Mouse (Mus musculus) lung, embryonic 16.5 days (tissue): ENCODE data around the gene Smim24. TPM values are rescaled to one million over a fixed set of nuclear protein-coding genes. Genes with fewer than 3 reads are reported as not detected.

Experiments used
- ATAC-seq: fragments of 200-750 bp; cut with Nextera tagmentation; 2 replicates; pipeline ENCODE4 v1.8.0; 2017; ENCODE audit warnings: low read depth, mild to moderate bottlenecking, moderate library complexity
- H3K27ac ChIP-seq: fragments of 300-500 bp; sonication (generic); 2 replicates; pipeline ENCODE4 v1.5.1; 2014; ENCODE audit warnings: mild to moderate bottlenecking, control low read depth, low read length
- H3K27me3 ChIP-seq: fragments of 300-500 bp; sonication (generic); 2 replicates; pipeline ENCODE4 v1.6.1; 2014; ENCODE audit warnings: low read depth, low read length, mixed read lengths; ENCODE audit not compliant: control insufficient read depth, insufficient read depth
- H3K36me3 ChIP-seq: fragments of 300-500 bp; sonication (generic); 2 replicates; pipeline ENCODE4 v1.6.1; 2014; ENCODE audit warnings: low read length; ENCODE audit not compliant: control insufficient read depth, insufficient read depth
- H3K4me1 ChIP-seq: fragments of 300-500 bp; sonication (generic); replicated peaks from 2 replicates; pipeline ENCODE4 v1.6.1; 2014; ENCODE audit warnings: low read length, mixed read lengths; ENCODE audit not compliant: control insufficient read depth, insufficient read depth
- H3K4me2 ChIP-seq: fragments of 300-500 bp; sonication (generic); 2 replicates; pipeline ENCODE4 v1.6.1; 2014; ENCODE audit warnings: low read depth, low read length, control low read depth
- H3K4me3 ChIP-seq: fragments of 300-500 bp; sonication (generic); 2 replicates; pipeline ENCODE4 v1.5.1; 2014; ENCODE audit warnings: mild to moderate bottlenecking, low read length, control low read depth
- H3K9ac ChIP-seq: fragments of 300-500 bp; sonication (generic); 2 replicates; pipeline ENCODE4 v1.6.1; 2014; ENCODE audit warnings: low read length, control low read depth
- H3K9me3 ChIP-seq: fragments of 300-500 bp; sonication (generic); 2 replicates; pipeline ENCODE4 v1.6.1; 2016; ENCODE audit warnings: low read length; ENCODE audit not compliant: control insufficient read depth
- WGBS: fragments of 180-500 bp; shearing (Covaris S2); extraction: QIAGEN DNeasy Blood & Tissue Kit; methylation state at CpG from one replicate; pipeline ENCODE4 v1.1.7; 2014; 5-methylcytosine and 5-hydroxymethylcytosine counted together
- polyA plus RNA-seq: library from polyadenylated mRNA; unstranded; fragments of >200 nt; fragmentation: Nextera tagmentation; extraction: Ambion mirVana; gene quantifications from 2 replicates; pipeline ENCODE4 v1.2.1, GENCODE M21; 2015

Gene Smim24
- polyA plus RNA-seq, 1 experiment from 2014 or later: 7.9 TPM

DNA sequence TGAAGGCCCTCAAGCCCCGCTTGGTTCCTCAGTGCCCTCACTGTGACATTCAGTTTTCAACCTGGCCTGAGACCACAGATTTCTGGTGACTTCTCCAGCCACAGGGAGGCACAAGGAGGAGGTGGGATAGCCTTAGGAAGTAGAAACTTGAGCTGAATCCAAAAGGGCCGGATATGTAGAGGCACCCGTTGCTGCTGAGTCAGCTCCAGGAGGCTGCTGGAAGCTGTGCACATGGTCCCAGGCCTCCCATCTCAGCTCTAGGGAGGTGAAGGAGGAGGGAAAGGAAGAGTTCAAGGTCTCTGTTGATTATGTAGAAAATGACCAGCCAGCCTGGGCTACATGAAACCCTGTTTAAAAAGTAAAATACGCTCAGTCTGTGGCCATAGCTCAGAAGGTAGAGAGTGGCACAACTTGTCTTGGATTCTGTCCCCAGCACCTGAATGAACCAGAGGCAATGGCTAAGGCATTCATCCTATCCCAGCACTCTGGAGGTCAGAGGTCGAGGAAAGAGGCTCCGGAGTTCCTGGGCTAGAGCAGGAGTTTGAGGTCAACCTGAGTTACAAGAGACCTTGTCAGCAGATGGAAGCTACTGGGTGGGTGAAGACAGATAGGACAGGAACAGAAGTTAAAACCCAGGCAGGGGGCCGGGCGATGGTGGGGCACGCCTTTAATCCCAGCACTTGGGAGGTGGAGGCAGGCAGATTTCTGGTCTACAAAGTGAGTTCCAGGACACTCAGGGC lies 37.9 kb upstream of the Smim24 start:
- Histone ChIP-seq H3K9ac (no peak overlapping the region), H3K4me2 (no peak overlapping the region), H3K4me1 (peaks cover 25% of the 10 kb centered on the region), H3K27ac (no peak overlapping the region), H3K9me3 (no peaks in the 10 kb centered on the region), H3K36me3 (no peaks in the 10 kb centered on the region), H3K27me3 (no peaks in the 10 kb centered on the region), H3K4me3 (no peak overlapping the region)
- 62% methylated on average over 9 of the region's 9 CpGs for WGBS
- no peak for ATAC-seq

DNA sequence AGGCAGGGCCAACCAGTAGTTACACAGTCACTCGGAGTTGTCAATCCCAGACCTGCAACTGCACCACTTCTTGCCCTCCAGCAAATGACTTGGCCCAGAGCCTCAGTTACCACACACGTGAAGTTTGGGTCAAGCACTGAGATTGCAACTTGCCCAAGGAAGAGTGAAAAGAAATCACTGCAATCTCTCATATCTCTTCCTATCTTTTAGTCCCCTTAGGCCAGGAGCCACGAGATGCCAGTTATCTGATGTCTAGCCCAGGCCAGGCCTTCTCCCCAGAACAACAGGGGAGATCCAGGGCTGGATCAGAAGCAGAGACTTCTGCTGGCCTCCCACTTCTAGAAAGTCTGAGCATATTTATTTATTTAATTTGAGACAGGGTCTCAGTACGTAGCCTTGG lies 37.3 kb upstream of the Smim24 start:
- Histone ChIP-seq H3K27ac (no peak overlapping the region), H3K36me3 (no peaks in the 10 kb centered on the region), H3K27me3 (no peaks in the 10 kb centered on the region), H3K9ac (no peak overlapping the region), H3K4me2 (no peak overlapping the region), H3K4me3 (no peak overlapping the region), H3K4me1 (peaks cover 25% of the 10 kb centered on the region), H3K9me3 (no peaks in the 10 kb centered on the region)
- no peak for ATAC-seq
- 80% methylated on average over 4 of the region's 4 CpGs for WGBS

DNA sequence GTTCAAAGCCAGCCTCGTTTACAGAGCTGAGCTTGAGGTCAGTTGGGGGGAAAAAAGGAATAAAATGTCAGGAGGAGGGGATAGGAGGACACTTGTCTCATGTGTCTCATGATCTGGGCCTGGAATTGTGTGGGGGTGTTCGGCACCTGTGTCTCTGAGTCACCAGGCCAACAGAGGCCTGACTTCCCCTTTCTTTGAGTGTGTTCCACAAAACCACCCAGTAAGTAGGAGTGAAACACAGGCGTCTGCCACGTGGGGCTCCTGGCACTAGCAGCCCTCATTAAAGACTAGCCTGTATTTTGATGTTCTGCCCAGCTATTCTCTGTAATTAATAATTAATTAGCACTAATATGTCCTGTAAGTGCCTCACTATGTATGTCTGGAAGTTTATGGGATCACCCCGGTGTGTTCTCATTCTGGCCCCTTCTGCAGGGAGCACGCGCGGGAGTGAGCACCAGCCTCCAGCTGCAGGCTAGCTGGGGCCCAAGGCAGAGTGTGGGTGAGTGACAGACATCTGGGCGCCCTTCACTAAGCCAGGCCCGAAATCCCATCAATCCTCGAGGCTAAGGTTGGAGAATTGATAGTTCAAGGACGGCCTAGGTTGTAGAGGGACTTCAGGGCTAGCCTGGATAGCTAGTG lies 36.4 kb upstream of the Smim24 start:
- Histone ChIP-seq H3K4me1 (peaks cover 27% of the 10 kb centered on the region), H3K27me3 (no peaks in the 10 kb centered on the region), H3K9me3 (no peaks in the 10 kb centered on the region), H3K27ac (no peak overlapping the region), H3K36me3 (no peaks in the 10 kb centered on the region), H3K9ac (no peak overlapping the region), H3K4me3 (no peak overlapping the region; the same call in 1 of the 2 replicates), H3K4me2 (peak overlapping the region; percentile 99)
- no peak for ATAC-seq
- 52% methylated on average over 12 of the region's 12 CpGs for WGBS

DNA sequence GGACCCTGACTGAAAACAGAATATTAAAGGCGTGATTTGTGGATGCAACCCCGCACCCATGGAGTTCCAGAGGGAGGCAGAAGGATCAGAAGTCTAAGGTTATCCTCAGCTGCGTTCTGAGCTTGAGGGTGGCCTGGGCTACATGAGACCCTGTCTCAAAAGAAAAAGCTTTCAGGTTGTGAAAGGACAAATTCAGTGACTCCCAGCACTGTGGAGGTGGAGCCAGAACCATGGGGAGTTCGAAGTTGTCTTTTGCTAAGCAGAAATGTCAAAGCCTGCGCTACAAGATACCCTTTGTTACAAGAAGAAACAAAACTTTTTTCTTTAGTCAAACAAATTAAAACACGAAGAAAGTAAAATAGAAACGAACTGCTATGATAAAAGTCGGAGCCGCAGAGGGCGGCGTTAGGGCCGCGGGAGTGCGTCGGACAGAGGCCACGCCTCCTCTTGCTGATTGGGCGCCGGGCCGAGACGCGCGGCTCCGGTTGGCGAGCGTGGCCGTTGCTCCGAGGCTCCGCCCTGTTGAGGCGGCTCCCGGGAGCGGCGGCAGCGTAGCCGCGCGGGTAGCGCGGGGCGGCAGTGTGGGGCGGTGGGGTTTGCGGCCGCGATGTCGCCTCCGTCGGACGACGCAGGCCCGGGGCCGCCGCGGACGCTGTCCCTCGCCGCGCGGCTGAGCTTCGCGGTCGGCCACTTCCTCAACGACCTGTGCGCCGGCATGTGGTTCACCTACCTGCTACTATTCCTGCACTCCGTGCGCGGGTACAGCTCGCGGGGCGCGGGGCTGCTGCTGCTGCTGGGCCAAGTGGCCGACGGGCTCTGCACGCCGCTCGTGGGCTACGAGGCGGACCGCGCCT lies 35.6 kb upstream of the Smim24 start, which contains the start of gene Mfsd12:
Gene Mfsd12 (plus strand): TSS at position 501 of the 854 bp plus-strand sequence.
- H3K9me3 ChIP-seq: no peaks in the 10 kb centered on the region
- peak within 1 kb of the TSS; percentile 99 for H3K4me2 ChIP-seq
- H3K27me3 ChIP-seq: no peaks in the 10 kb centered on the region
- peak within 1 kb of the TSS; percentile 48 for H3K27ac ChIP-seq
- 2% methylated on average over 77 of the region's 79 CpGs for whole genome bisulfite sequencing
- H3K4me3 ChIP-seq: peak within 1 kb of the TSS; percentile 84
- H3K4me1 ChIP-seq: peaks cover 26% of the 10 kb centered on the region
- H3K9ac ChIP-seq: peak within 1 kb of the TSS; percentile 89
- H3K36me3 ChIP-seq: no peaks in the 10 kb centered on the region
- ATAC-seq: peak; percentile 92

DNA sequence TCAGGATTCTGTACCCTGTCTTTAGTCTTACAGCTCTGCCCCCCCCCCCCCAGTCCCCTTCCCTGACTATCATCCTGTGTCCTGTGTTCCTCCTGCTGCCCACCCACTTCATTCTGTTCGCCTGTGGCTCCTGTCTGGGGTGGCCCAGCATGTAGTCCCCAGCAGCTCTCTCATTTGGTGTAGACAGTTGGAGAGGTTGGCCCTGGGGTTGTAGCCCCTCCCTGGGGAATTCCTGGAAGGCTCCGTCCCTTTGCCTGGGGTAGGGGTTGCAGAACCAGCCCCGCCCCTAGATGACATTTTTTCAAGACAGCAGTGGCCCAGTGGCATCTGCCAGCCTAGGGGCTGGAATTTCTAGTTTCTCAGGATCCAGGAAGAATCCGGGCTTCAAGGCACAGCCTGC lies 34.6 kb upstream of the Smim24 start:
- H3K4me1 ChIP-seq: peaks cover 33% of the 10 kb centered on the region
- no peaks in the 10 kb centered on the region for H3K9me3 ChIP-seq
- peak overlapping the region; percentile 99 for H3K4me2 ChIP-seq
- ATAC-seq: no peak
- peak overlapping the region; percentile 84 for H3K4me3 ChIP-seq
- peak overlapping the region; percentile 48; the same call in 1 of the 2 replicates for H3K27ac ChIP-seq
- WGBS: 21% methylated on average over 4 of the region's 4 CpGs
- no peaks in the 10 kb centered on the region for H3K36me3 ChIP-seq
- peak overlapping the region; percentile 89 for H3K9ac ChIP-seq
- H3K27me3 ChIP-seq: no peaks in the 10 kb centered on the region; the same call in 1 of the 2 replicates

DNA sequence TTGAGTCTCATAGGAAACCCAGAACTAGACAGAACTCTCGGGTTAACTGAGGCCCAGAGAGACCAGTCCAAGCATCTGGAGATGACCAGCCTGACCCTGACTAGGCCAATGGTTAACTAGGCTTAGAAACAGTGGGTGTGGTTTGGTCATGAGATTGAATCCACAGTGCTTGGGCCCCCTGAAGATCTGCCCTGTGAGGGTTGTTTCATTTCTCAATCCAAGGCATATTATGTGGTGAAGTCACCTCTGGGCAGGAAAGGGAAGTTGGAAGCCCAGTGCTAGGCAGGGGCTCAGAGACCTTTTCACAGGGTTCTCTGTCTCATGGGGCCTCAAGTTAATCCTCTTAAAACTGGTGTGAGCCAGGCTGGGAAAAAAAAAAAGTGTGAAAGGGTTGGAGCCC lies 34.0 kb upstream of the Smim24 start:
- Histone ChIP-seq H3K4me2 (peak overlapping the region; percentile 99), H3K27me3 (peaks cover 5% of the 10 kb centered on the region; the same call in 1 of the 2 replicates), H3K9me3 (no peaks in the 10 kb centered on the region), H3K36me3 (no peaks in the 10 kb centered on the region), H3K27ac (peak overlapping the region; percentile 1; the same call in 1 of the 2 replicates), H3K4me1 (peaks cover 40% of the 10 kb centered on the region), H3K9ac (peak overlapping the region; percentile 27; the same call in 1 of the 2 replicates), H3K4me3 (peak overlapping the region; percentile 84)
- no peak for ATAC-seq
- WGBS: 59% methylated on average over 1 of the region's 1 CpGs

DNA sequence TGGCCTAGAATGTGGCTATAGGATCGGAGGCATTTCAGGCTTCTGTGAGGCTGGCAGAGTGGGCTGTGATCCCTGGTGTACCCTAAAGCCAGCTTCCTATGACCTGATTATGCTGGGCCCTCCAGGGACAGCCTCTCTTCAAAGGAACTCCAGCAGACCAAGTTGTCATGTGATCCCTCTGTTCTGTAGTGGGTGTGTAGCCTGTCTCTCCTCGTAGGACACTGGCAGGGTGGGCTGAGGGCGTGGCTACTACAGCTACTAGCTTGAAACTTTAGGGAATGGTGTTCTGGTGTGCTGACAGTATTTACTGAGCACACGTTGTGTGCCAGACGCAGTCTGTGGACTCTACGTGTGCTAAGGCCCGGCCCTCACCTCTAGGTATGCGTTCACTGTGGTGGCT lies 32.1 kb upstream of the Smim24 start:
- Histone ChIP-seq H3K4me1 (peaks cover 58% of the 10 kb centered on the region), H3K36me3 (no peaks in the 10 kb centered on the region), H3K27me3 (peaks cover 6% of the 10 kb centered on the region), H3K4me3 (no peak overlapping the region), H3K9me3 (no peaks in the 10 kb centered on the region), H3K9ac (peak overlapping the region; percentile 49), H3K4me2 (no peak overlapping the region), H3K27ac (peak overlapping the region; percentile 67)
- no peak for ATAC-seq
- WGBS: 58% methylated on average over 8 of the region's 8 CpGs

DNA sequence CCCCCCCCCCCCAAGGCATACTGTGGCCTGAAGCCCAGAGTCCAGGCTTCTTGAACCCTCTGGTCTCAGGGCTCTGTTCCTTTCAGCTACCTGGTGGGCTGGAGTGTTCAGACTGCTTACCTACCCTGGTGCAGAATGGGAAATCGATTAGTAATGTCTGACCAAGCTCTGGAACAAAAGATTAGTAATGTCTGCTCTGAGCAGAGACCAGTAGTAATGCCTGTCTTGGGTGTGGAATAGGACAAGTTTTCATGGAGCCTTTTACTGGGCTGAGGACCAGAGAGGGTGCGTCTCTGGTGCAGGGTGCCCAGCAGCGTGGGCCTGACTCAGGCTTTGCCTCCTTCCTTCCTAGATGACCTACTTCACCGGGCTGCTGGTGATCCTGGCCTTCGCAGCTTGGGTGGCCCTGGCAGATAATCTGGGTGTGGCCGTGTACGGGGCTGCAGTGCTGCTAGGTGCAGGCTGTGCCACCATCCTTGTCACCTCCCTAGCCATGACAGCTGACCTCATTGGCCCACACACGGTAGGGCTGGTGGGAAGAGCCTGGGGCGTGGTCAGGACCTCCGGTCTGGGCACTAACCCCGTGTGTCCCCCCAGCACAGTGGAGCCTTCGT lies 30.4 kb upstream of the Smim24 start:
- peaks cover 6% of the 10 kb centered on the region for H3K27me3 ChIP-seq
- no peak overlapping the region for H3K4me3 ChIP-seq
- peaks cover 62% of the 10 kb centered on the region for H3K4me1 ChIP-seq
- H3K9ac ChIP-seq: peak overlapping the region; percentile 49
- no peaks in the 10 kb centered on the region for H3K9me3 ChIP-seq
- H3K4me2 ChIP-seq: peak overlapping the region; percentile 60
- WGBS: 51% methylated on average over 12 of the region's 12 CpGs
- peak; percentile 8 for ATAC-seq
- H3K36me3 ChIP-seq: peaks cover 8% of the 10 kb centered on the region
- peak overlapping the region; percentile 90 for H3K27ac ChIP-seq
